Mouse (Mus musculus) erythroblast, adult 5-6 weeks (primary cell): ENCODE measurements around the gene Defb21. TPM values are rescaled to one million over a fixed set of nuclear protein-coding genes. Genes with fewer than 3 reads are reported as not detected.

Experiments
- ATAC-seq: replicated peaks from 2 replicates; pipeline ENCODE4 v1.8.0; 2016; ENCODE audit warnings: moderate number of reproducible peaks, mild to moderate bottlenecking, moderate TSS enrichment, inconsistent platforms; ENCODE audit not compliant: poor library complexity, low FRiP score, severe bottlenecking
- total RNA-seq, 2 experiments: library from RNA; stranded (forward) in 1 of 2; stranded (reverse) in 1 of 2; fragments of 150-400 nt in 1 of 2; fragments of 200-764, 138-1000 nt in 1 of 2; gene quantifications; 2 replicates each; pipeline versions ENCODE4 v1.2.3 to v1.2.4; 2015 to 2017; ENCODE audit warnings: low replicate concordance in 2 of 2

Defb21 gene
- total RNA-seq, 2 experiments from 2014 or later = not detected

DNA sequence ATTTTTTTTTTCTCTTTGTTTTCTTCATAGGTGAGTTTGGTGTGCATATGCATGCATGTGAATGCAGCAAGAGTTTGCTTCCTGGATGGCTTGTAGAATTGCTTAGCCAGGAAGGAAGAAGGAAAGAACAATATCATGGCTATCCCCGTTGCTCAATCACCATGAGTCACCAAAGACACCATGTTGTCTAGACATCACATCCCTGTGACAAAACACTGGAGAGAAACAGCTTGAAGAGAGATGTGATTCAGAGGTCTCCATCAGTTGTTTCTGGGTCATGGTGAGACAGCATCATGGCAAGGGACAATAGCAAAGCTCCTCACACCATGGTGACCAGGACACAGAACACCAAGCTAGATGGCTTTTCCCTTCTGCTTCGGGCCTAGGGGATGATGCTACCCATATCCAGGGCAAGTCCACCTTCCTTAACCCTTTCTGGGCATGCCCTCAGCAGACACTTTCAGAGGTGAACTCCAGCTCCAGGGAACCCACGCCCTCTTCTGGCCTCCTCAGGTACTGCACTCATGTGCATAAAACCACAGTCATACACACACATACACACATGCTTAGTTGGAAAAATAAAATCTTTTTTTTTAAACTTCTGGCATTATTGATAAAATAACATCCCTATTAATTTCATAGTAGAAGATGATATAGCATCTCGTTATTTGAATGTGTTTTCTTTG lies 28.9 kb downstream of the Defb21 start:
- no peak; the same call in 1 of the 2 replicates for ATAC-seq

DNA sequence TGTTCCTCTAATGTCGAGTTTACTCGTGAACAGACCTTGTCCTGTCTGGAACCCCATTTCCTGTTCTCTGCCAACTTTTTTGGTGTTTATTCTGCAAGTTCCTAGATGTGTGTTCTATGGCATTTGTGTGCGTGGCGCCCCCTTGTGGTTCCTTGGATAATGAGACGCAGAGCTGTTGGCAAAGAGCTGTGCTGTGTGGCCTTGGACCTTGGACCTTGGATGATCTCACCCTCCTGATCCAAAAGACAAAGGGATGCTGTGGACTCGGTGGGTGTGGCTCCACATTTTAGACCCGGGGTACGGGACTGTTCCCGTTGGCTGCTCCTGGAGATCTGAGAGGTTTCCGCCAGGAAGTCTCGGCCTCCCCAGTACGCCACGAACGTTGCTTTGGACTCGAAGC lies 31.5 kb downstream of the Defb21 start, which contains the start of gene Defb36:
Gene Defb36, plus strand, starts transcription at position 271 of the 400 bp plus-strand sequence.
- ATAC-seq = no peak

DNA sequence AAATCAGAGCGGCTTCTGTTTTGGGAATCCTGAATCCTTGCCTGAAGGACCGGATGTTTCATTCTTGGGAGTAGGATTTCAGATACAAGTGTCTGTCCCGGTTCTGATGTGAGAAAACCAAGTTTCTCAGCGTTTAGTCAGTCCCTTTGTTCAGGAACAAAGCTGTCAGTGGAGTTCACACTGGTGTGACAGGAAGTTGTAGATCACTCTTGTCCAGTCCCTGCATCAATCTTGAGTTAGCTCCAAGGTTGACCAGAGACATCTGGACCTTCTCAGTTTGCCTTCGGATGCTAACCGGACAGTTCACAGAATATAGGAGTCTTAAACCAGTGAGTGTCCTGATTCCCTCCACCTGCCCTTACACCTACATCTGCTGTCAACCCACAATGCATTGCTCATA lies 35.2 kb downstream of the Defb21 start:
- no peak for ATAC-seq

DNA sequence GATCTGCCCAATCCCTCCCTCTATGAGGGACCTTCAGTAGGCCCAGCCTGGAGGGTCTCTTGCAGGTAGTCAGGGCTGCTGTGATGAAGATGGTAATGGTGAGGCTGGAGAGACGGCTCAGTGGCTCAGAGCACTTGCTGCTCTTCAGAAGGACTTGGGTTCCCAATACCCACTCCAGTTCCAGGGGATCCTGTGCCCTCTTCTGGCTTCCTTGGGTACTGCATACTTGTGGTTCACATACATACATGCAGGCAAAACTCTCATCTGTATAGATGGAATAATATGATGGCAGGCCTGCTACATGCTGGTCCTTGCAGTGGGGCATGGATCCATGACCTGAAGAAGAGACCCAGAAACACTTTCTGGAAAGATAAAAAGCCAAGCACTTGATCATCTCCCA lies 36.2 kb downstream of the Defb21 start:
- no peak for ATAC-seq

DNA sequence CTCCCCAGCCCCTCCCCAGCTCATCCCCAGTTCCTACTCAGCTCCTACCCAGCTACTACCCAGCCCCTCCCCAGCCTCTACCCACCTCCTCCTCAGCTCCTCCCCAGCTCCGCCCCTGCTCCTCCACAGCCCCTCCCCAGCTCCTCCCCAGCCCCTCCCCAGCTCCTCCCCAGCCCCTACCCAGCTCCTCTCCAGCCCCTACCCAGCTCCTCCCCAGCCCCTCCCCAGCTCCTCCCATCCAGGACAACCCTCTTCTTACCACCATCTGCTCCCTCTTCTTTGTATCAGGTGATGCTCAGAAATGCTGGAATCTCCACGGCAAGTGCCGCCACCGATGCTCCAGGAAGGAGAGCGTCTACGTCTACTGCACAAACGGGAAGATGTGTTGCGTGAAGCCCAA lies 39.6 kb downstream of the Defb21 start:
- ATAC-seq = no peak

DNA sequence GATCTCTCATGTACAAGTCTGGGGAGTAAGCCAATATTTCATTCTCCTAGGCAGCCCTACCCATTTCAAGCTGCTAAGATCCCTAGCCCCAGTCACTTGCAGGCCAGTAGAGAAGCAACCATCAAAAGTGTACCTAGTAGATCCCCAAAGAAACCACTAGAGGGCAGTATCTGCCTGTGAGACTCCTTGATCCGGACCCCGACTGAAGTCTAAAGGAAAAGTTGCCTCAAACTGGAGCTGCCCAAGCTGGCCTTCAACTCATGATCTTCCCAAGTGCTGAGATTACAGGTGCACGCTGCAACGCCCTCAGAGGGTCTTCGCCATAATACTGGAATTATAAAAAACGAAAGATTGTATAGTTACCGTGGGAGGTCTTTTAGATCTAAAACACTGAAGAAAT lies 43.0 kb downstream of the Defb21 start:
- ATAC-seq = peak; percentile 77

DNA sequence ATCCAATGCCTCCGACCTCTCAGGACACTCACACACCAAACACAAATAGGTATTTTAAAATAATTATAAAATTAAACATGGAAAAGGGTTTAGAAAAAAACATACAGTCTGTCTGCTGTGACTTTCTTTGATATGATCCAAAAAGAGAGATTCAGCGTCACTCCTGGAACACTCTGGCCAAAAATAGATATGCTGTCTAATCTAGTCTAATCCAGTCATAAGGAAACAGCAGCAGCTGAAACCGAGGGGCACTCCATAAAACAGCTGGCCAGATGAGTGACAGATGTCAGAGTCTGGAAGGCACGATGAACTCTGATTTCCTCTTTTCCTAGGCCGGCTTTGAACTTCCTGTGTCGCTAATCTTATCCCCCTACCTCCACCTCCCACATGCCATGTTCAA lies 43.9 kb downstream of the Defb21 start:
- no peak for ATAC-seq

DNA sequence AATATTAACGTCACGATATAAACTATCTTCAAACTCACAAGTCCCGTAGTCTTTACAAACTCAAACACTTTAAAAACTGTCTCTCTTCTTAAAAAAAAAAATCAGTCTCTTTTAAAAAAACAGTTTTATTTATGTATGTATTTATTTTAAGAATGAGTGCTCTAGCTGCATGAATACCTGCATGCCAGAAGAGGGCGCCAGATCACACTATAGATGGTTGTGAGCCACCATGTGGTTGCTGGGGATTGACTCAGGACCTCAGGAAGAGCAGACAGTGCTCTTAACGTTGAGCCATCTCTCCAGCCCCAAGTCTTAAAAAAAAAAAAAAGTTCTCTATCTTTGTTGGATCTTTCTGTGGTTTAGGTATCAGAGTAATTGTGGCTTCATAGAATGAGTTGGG lies 44.8 kb downstream of the Defb21 start:
- no peak for ATAC-seq

DNA sequence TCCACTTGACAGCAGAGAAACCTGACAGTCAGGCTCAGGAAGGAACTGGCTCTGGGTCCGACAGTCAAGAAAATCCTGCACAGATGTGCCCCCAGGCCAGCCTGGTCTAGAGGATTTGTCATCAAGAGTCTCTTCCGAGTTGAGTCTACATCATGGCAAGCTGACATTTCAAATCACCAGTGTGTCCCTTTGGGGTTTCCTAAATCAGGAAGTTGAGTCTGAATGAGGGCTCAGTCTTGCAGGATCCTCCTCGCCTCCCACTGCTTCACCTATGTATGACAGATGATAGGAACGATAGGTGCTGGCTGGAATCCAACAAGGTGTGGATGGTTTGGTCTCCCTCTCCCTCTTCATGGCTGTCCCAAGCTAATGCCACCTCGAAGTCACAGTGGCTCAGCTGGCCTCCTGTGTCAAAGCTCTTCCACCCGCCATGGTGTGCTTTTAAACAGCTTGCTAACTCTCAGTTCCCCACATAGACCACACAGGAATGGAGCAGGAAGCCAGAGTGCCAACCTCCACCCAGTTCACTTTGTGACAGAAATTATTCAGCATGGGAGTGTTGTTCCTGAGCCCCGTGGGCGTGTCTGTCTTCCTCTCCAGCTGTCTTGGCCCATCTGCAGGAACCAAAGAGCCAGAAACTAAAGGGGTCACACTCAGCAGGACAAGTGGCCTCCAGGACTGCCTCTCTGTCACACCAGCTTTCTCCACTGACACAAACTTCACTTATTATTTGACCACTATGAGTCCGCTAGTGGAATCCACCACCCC lies 48.0 kb downstream of the Defb21 start:
- ATAC-seq = no peak

DNA sequence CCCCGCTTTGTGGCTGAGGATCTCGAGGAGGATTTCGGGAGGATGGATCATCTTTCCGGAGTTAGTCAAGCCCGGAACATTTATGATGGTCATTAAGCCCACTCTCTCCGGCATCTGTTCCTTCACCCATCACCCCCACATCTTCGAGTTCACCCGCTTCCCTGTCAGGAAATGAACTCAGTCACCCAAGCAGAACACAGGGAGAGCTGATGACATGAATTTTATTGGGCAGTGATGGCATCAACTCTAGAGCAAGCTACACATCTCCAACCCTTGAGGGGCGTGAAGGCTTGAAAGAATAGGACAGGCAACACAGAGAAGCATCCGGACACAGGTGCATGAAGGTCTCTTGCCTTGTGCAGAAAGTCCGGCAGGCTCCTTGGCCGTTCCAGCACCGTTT lies 49.6 kb downstream of the Defb21 start:
- no peak for ATAC-seq

DNA sequence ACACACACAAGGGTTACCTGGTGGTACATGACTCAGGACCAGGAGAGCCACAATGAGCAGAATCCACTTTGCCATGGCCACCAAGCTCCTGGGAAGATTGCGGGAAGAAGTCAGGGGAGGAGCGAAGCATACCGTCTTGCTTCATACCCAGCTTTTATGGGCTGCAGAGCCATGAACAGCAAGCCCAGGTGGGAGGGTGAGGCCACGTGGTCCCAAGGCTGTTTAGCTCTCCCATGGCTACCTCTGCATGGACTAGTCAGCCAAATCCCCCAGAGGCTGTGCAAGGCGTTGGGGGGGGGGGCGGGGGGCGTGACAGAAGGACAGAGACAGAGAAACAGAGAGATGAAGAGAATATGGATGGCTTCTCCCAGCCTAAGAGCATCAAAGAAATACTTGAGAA lies 50.4 kb downstream of the Defb21 start, which contains the start of gene Defb25:
Gene Defb25, minus strand, starts transcription at position 101 of the 400 bp plus-strand sequence.
- no peak for ATAC-seq

Other genes with a start within 250 kb of the Defb21 start
- gene Rbck1, start 240.1 kb upstream of the Defb21 start, total RNA-seq (2015; ENCODE audit: low replicate concordance) = 28.2 TPM in 2 replicates
- gene Rbck1, start 240.1 kb upstream of the Defb21 start, total RNA-seq (2017; ENCODE audit: low replicate concordance) = 16.6 and 25.1 TPM in 2 replicates
- gene Trib3, start 228.7 kb upstream of the Defb21 start, total RNA-seq (2015; ENCODE audit: low replicate concordance) = 1.0 TPM in 1 of 2 replicates, not detected in the other
- gene Trib3, start 228.7 kb upstream of the Defb21 start, total RNA-seq (2017; ENCODE audit: low replicate concordance) = 0.26 and 0.98 TPM in 2 replicates
- gene Nrsn2, start 196.1 kb upstream of the Defb21 start, total RNA-seq (2015; ENCODE audit: low replicate concordance) = not detected in 2 replicates
- not detected in 2 replicates for gene Nrsn2, start 196.1 kb upstream of the Defb21 start, total RNA-seq (2017; ENCODE audit: low replicate concordance)
- gene Sox12, start 174.7 kb upstream of the Defb21 start, total RNA-seq (2015; ENCODE audit: low replicate concordance) = 2.3 and 2.5 TPM in 2 replicates
- 0.42 and 1.2 TPM in 2 replicates for gene Sox12, start 174.7 kb upstream of the Defb21 start, total RNA-seq (2017; ENCODE audit: low replicate concordance)
- gene Zcchc3, start 157.7 kb upstream of the Defb21 start, total RNA-seq (2015; ENCODE audit: low replicate concordance) = 0.58 and 2.3 TPM in 2 replicates
- 0.84 and 1.2 TPM in 2 replicates for gene Zcchc3, start 157.7 kb upstream of the Defb21 start, total RNA-seq (2017; ENCODE audit: low replicate concordance)
- not detected in 2 replicates for gene 6820408C15Rik, start 157.2 kb upstream of the Defb21 start, total RNA-seq (2015; ENCODE audit: low replicate concordance)
- not detected in 2 replicates for gene 6820408C15Rik, start 157.2 kb upstream of the Defb21 start, total RNA-seq (2017; ENCODE audit: low replicate concordance)
- gene Defb23, start 108.1 kb upstream of the Defb21 start, total RNA-seq (2015; ENCODE audit: low replicate concordance) = not detected in 2 replicates
- not detected in 2 replicates for gene Defb23, start 108.1 kb upstream of the Defb21 start, total RNA-seq (2017; ENCODE audit: low replicate concordance)
- not detected in 2 replicates for gene Defb20, start 95.7 kb upstream of the Defb21 start, total RNA-seq (2015; ENCODE audit: low replicate concordance)
- gene Defb20, start 95.7 kb upstream of the Defb21 start, total RNA-seq (2017; ENCODE audit: low replicate concordance) = not detected in 2 replicates
- gene Defb22, start 82.6 kb upstream of the Defb21 start, total RNA-seq (2015; ENCODE audit: low replicate concordance) = not detected in 2 replicates
- gene Defb22, start 82.6 kb upstream of the Defb21 start, total RNA-seq (2017; ENCODE audit: low replicate concordance) = not detected in 2 replicates
- gene Defb26, start 61.1 kb upstream of the Defb21 start, total RNA-seq (2015; ENCODE audit: low replicate concordance) = not detected in 2 replicates
- gene Defb26, start 61.1 kb upstream of the Defb21 start, total RNA-seq (2017; ENCODE audit: low replicate concordance) = not detected in 2 replicates
- gene Defb28, start 54.5 kb upstream of the Defb21 start, total RNA-seq (2015; ENCODE audit: low replicate concordance) = not detected in 2 replicates
- gene Defb28, start 54.5 kb upstream of the Defb21 start, total RNA-seq (2017; ENCODE audit: low replicate concordance) = not detected in 2 replicates
- not detected in 2 replicates for gene Defb29, start 32.6 kb upstream of the Defb21 start, total RNA-seq (2015; ENCODE audit: low replicate concordance)
- not detected in 2 replicates for gene Defb29, start 32.6 kb upstream of the Defb21 start, total RNA-seq (2017; ENCODE audit: low replicate concordance)
- not detected in 2 replicates for gene Gm17416, start 3.4 kb upstream of the Defb21 start, total RNA-seq (2015; ENCODE audit: low replicate concordance)
- gene Gm17416, start 3.4 kb upstream of the Defb21 start, total RNA-seq (2017; ENCODE audit: low replicate concordance) = not detected in 2 replicates
- not detected in 2 replicates for gene Defb19, start 7.6 kb downstream of the Defb21 start, total RNA-seq (2015; ENCODE audit: low replicate concordance)
- not detected in 2 replicates for gene Defb19, start 7.6 kb downstream of the Defb21 start, total RNA-seq (2017; ENCODE audit: low replicate concordance)
- gene Defb45, start 26.7 kb downstream of the Defb21 start, total RNA-seq (2015; ENCODE audit: low replicate concordance) = not detected in 2 replicates
- not detected in 2 replicates for gene Defb45, start 26.7 kb downstream of the Defb21 start, total RNA-seq (2017; ENCODE audit: low replicate concordance)
- not detected in 2 replicates for gene Defb36, start 31.6 kb downstream of the Defb21 start, total RNA-seq (2015; ENCODE audit: low replicate concordance)
- gene Defb36, start 31.6 kb downstream of the Defb21 start, total RNA-seq (2017; ENCODE audit: low replicate concordance) = not detected in 2 replicates
- gene Defb25, start 50.3 kb downstream of the Defb21 start, total RNA-seq (2015; ENCODE audit: low replicate concordance) = not detected in 2 replicates
- not detected in 2 replicates for gene Defb25, start 50.3 kb downstream of the Defb21 start, total RNA-seq (2017; ENCODE audit: low replicate concordance)
- gene Rem1, start 54.2 kb downstream of the Defb21 start, total RNA-seq (2015; ENCODE audit: low replicate concordance) = 0.77 TPM in 1 of 2 replicates, not detected in the other
- 0.60 TPM in 1 of 2 replicates, not detected in the other for gene Rem1, start 54.2 kb downstream of the Defb21 start, total RNA-seq (2017; ENCODE audit: low replicate concordance)
- 32.9 and 37.4 TPM in 2 replicates for gene H13, start 96.7 kb downstream of the Defb21 start, total RNA-seq (2015; ENCODE audit: low replicate concordance)
- 13.8 and 20.8 TPM in 2 replicates for gene H13, start 96.7 kb downstream of the Defb21 start, total RNA-seq (2017; ENCODE audit: low replicate concordance)
- 2.3 TPM in 1 of 2 replicates, not detected in the other for gene Mcts2, start 114.3 kb downstream of the Defb21 start, total RNA-seq (2015; ENCODE audit: low replicate concordance)
- 1.4 and 3.2 TPM in 2 replicates for gene Mcts2, start 114.3 kb downstream of the Defb21 start, total RNA-seq (2017; ENCODE audit: low replicate concordance)
- gene Id1, start 163.5 kb downstream of the Defb21 start, total RNA-seq (2015; ENCODE audit: low replicate concordance) = 3.6 TPM in 1 of 2 replicates, not detected in the other
- 3.7 and 4.5 TPM in 2 replicates for gene Id1, start 163.5 kb downstream of the Defb21 start, total RNA-seq (2017; ENCODE audit: low replicate concordance)
- not detected in 2 replicates for gene Cox4i2, start 181.4 kb downstream of the Defb21 start, total RNA-seq (2015; ENCODE audit: low replicate concordance)
- gene Cox4i2, start 181.4 kb downstream of the Defb21 start, total RNA-seq (2017; ENCODE audit: low replicate concordance) = not detected in 2 replicates